Mouse (Mus musculus) lung, adult 2 months (tissue): Measurements from ENCODE around the gene Hist1h2bq. TPM values are rescaled to one million over a fixed set of nuclear protein-coding genes. Genes with fewer than 3 reads are reported as not detected.

ENCODE experiments used
- DNase-seq: peaks from one replicate; pipeline ENCODE4 v3.0.0; 2022
- H3K4me1 ChIP-seq: fragments of 200-500 bp; 2 replicates; pipeline ENCODE4 v1.6.1; 2011; ENCODE audit warnings: low read length; ENCODE audit not compliant: control insufficient read depth, insufficient read depth
- H3K4me3 ChIP-seq: fragments of 200-500 bp; replicated peaks from 2 replicates; pipeline ENCODE3; 2011; ENCODE audit warnings: low read depth, mild to moderate bottlenecking, control low read depth, low read length; ENCODE audit errors: extremely low read depth
- CTCF ChIP-seq: fragments of 200-500 bp; IDR thresholded peaks from 2 replicates; pipeline ENCODE4 v1.5.1; 2011; ENCODE audit warnings: mild to moderate bottlenecking, low read length, control low read depth; ENCODE audit not compliant: insufficient read depth
- POLR2A ChIP-seq: fragments of 200-500 bp; IDR thresholded peaks from 2 replicates; pipeline ENCODE4 v1.6.1; 2011; ENCODE audit warnings: low read depth, mild to moderate bottlenecking, control low read depth, low read length, borderline replicate concordance; ENCODE audit errors: extremely low read depth
- WGBS: fragments of 180-500 bp; shearing (Covaris S2); methylation state at CpG from one replicate; pipeline ENCODE4 v1.1.7; 2018; 5-methylcytosine and 5-hydroxymethylcytosine counted together
- polyA plus RNA-seq: library from polyadenylated mRNA; depleted of rRNA; stranded (reverse); fragments of >200 nt; gene quantifications from 2 replicates; pipeline ENCODE4 v1.2.3, GENCODE M21; 2012; rRNA removed

The Hist1h2bq gene
- polyA plus RNA-seq, 1 experiment = 4.7 TPM

GRCm38 (mm10) chr13:21781021-21781555 is 28.9 kb downstream of the Hist1h2bq start:
- Histone ChIP-seq H3K4me3 (no peak overlapping the region), H3K4me1 (peaks cover 10% of the 10 kb centered on the region)
- DNase-seq = no peak
- TF ChIP-seq CTCF (no peak), POLR2A (no peak)
- WGBS = 52% methylated on average over 6 of the region's 6 CpGs

- TF ChIP-seq POLR2A = no peak
- TF ChIP-seq CTCF = no peak
- peak; percentile 47 for DNase-seq
- 1% methylated on average over 44 of the region's 44 CpGs for WGBS
- Histone ChIP-seq H3K4me3 (peak within 1 kb of the TSS; percentile 81), H3K4me1 (peaks cover 10% of the 10 kb centered on the region)
Measured at GRCm38 (mm10) chr13:21779767-21780731, 29.9 kb downstream of the Hist1h2bq start, which contains the start of gene Hist1h1b. Hist1h1b (minus strand) TSS chr13:21780625.

- WGBS = 1% methylated on average over 33 of the region's 33 CpGs
- peak overlapping the region; percentile 81 for H3K4me3 ChIP-seq
- peak; percentile 45 for DNase-seq
- H3K4me1 ChIP-seq = peaks cover 10% of the 10 kb centered on the region
- TF ChIP-seq CTCF (no peak), POLR2A (peak; percentile 22; the same call in 1 of the 2 replicates)
Measured at GRCm38 (mm10) chr13:21778814-21779766, 30.9 kb downstream of the Hist1h2bq start.

Other genes with a start within 250 kb of the Hist1h2bq start
- gene Olfr1364, start 228.4 kb downstream of the Hist1h2bq start, polyA plus RNA-seq = not detected in 2 replicates
- gene Olfr1362, start 196.2 kb downstream of the Hist1h2bq start, polyA plus RNA-seq = not detected in 2 replicates
- not detected in 2 replicates for gene Olfr11, start 167.7 kb downstream of the Hist1h2bq start, polyA plus RNA-seq
- not detected in 2 replicates for gene Olfr1361, start 146.8 kb downstream of the Hist1h2bq start, polyA plus RNA-seq
- gene Olfr1360, start 132.8 kb downstream of the Hist1h2bq start, polyA plus RNA-seq = not detected in 2 replicates
- not detected in 2 replicates for gene Olfr1359, start 112.1 kb downstream of the Hist1h2bq start, polyA plus RNA-seq
- 0.72 and 1.6 TPM in 2 replicates for gene Hist1h2bl, start 94.1 kb downstream of the Hist1h2bq start, polyA plus RNA-seq
- 5.8 and 6.7 TPM in 2 replicates for gene Hist1h2ai, start 93.8 kb downstream of the Hist1h2bq start, polyA plus RNA-seq
- gene Hist1h3h, start 92.5 kb downstream of the Hist1h2bq start, polyA plus RNA-seq = 8.2 and 8.6 TPM in 2 replicates
- gene Hist1h2bm, start 88.2 kb downstream of the Hist1h2bq start, polyA plus RNA-seq = 0.70 TPM in 1 of 2 replicates, not detected in the other
- 1.3 and 1.4 TPM in 2 replicates for gene Hist1h4j, start 75.1 kb downstream of the Hist1h2bq start, polyA plus RNA-seq
- 5.6 and 9.7 TPM in 2 replicates for gene Hist1h4k, start 59.7 kb downstream of the Hist1h2bq start, polyA plus RNA-seq
- gene Hist1h2ak, start 56.4 kb downstream of the Hist1h2bq start, polyA plus RNA-seq = 3.2 and 3.8 TPM in 2 replicates
- gene Hist1h2bn, start 56.1 kb downstream of the Hist1h2bq start, polyA plus RNA-seq = 2.4 and 4.2 TPM in 2 replicates
- gene Hist1h1b, start 29.6 kb downstream of the Hist1h2bq start, polyA plus RNA-seq = 0.41 and 0.57 TPM in 2 replicates
- 3.3 and 8.0 TPM in 2 replicates for gene Hist1h3i, start 26.8 kb downstream of the Hist1h2bq start, polyA plus RNA-seq
- gene Hist1h2an, start 23.0 kb downstream of the Hist1h2bq start, polyA plus RNA-seq = 1.1 and 1.4 TPM in 2 replicates
- not detected in 2 replicates for gene Hist1h2bp, start 22.7 kb downstream of the Hist1h2bq start, polyA plus RNA-seq
- gene Hist1h2ao, start 268 bp upstream of the Hist1h2bq start, polyA plus RNA-seq = not detected in 2 replicates
- gene Hist1h4m, start 1.5 kb upstream of the Hist1h2bq start, polyA plus RNA-seq = 3.1 TPM in 1 of 2 replicates, not detected in the other
- gene Hist1h4n, start 22.0 kb upstream of the Hist1h2bq start, polyA plus RNA-seq = 11.1 and 13.7 TPM in 2 replicates
- 59.2 and 67.3 TPM in 2 replicates for gene Hist1h2ap, start 23.3 kb upstream of the Hist1h2bq start, polyA plus RNA-seq
- 3.3 and 6.1 TPM in 2 replicates for gene Hist1h2br, start 23.5 kb upstream of the Hist1h2bq start, polyA plus RNA-seq
- 0.53 and 0.60 TPM in 2 replicates for gene Zfp184, start 134.9 kb upstream of the Hist1h2bq start, polyA plus RNA-seq
- gene Pom121l2, start 171.0 kb upstream of the Hist1h2bq start, polyA plus RNA-seq = not detected in 2 replicates
- 0.33 and 0.34 TPM in 2 replicates for gene Prss16, start 199.5 kb upstream of the Hist1h2bq start, polyA plus RNA-seq
- 0.87 and 1.8 TPM in 2 replicates for gene Hist1h2ah, start 225.4 kb upstream of the Hist1h2bq start, polyA plus RNA-seq
- 0.74 and 3.1 TPM in 2 replicates for gene Hist1h2bk, start 225.7 kb upstream of the Hist1h2bq start, polyA plus RNA-seq
- gene Hist1h4i, start 231.2 kb upstream of the Hist1h2bq start, polyA plus RNA-seq = 5.1 and 5.2 TPM in 2 replicates
- gene Hist1h2ag, start 232.7 kb upstream of the Hist1h2bq start, polyA plus RNA-seq = 0.54 and 1.1 TPM in 2 replicates
- gene Hist1h2bj, start 233.0 kb upstream of the Hist1h2bq start, polyA plus RNA-seq = 1.8 and 3.5 TPM in 2 replicates